Mouse (Mus musculus) yolk sac, embryonic 10.5 days (tissue): ENCODE results near the gene Zfp937.
"Not testable (repeated sequence)": the region's sequence is repeated elsewhere in the genome, so short reads cannot be mapped to it uniquely, and the experiment has no call there.

ENCODE experiments used
- DNase-seq: peaks from one replicate; pipeline ENCODE4 v3.0.0-alpha.2; 2017; ENCODE audit warnings: low spot score

The Zfp937 gene

DNA sequence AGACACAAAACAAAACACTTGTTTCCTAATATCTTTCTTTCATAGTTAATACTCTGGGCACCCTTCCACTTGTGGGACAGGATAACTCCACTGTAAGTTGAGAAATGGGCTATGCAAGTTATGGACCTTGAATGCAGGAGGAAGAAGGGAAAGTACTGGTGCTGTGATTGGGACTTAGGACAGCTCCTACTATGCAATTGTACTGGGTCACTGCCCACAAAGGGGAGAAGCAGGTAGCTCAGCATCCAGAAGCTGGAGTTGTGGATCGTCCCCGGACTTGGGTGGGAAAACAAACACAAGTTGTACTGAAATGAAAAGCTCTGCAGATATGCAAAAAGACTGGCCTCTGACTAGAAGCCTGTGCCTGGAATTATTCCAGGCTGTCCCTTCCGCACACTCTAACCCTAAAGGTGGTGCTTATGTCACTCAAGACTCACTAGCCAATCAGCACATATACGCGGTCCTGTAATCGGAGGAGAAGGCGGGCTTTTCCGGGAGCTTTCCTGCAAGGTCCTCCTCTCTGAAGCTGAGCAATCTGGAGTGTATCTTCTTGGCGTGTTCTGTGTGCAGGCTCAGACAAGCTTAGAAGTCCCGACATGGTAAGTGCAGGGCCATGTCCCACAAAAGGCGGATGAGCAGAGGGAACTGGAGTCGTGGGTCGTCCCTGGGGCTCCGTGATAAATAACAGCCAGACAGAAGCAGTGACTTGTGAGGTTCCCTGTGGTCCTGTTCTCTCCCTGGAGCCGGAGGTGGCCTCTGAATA is at the start of gene Zfp937:
TSS of gene Zfp937 (plus strand) at position 474 of the 763 bp plus-strand sequence.
- DNase-seq = peak; percentile 62

DNA sequence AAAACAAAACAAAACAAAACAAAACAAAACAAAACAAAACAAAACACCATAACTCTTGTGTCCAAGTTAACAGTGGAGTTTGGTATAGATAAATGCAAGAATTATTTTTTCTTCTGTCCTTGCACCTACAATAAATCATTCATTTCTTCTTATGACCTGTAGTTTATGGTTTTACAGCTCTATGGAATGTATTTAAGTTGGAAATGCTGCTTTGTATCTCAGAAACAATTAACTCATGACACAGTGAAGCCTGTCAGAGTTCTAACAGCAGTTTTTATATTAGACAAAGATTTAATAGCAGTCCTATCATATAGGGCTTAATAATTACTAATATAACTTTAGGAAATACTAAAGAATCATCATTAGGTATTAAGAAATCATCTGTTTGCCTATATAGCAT is 44.0 kb upstream of the Zfp937 start:
- DNase-seq = no peak

DNA sequence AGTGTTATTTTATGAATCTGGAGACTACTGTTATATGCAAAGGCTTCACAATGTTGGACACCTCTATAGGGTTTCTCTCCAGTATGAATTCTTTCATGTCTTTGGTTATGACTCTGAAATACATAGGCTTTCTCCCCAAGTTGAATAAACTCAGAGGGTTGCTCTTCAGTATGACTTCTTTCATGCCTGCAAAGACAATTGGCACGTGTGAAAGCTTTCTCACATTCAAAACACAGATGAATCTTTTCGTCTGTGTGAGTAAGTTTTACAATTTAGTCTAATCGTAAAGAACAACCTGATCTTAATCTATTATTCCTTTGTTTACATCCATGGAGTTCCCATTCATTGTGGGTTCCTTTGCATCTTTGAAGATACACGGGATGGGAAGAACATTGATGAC is 38.3 kb upstream of the Zfp937 start, which contains the start of gene Gm10770:
TSS of gene Gm10770 (minus strand) at position 101 of the 400 bp plus-strand sequence.
- DNase-seq = not testable (repeated sequence)

DNA sequence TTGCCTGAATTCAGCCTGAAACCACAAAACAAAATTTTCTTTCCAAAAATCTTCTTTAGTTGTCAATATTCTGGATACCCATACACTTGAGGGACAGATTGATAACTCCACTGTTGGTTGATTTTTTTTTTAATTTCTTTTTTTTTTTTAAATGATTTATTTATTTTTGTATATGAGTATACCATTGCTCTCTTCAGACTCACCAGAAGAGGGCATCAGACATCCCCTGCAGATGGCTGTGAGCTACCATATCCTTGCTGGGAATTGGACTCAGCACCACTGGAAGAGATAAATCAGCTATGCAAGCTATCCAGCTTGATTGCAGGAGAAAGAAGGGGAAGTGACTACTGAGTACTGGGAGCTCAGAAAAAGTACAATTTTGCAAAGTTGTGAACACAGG is 36.8 kb upstream of the Zfp937 start:
- DNase-seq = not testable (repeated sequence)

DNA sequence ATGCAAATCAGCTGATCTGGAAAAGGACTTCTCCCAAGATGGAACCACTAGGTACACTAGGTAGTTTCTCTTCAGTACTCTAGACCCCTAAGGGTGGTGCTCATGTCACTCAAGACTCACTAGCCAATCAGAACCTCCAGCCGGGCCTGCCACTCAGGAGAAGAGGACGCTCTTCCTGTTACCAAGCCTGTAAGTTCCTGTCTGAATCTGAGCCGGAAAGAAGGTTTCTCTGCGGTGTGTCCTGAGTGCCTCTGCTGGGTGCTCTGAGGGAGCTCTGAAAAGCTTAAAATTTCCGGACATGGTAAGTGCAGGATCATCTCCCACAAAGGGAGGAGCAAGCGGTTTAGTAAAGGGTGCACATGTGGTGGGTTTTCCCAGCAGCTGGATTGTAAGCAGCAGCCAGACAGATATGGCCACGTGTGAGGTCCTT is 36.3 kb upstream of the Zfp937 start, which contains the start of gene Gm14139:
TSS of gene Gm14139 (plus strand) at position 186 of the 430 bp plus-strand sequence.
- DNase-seq = peak; percentile 3

DNA sequence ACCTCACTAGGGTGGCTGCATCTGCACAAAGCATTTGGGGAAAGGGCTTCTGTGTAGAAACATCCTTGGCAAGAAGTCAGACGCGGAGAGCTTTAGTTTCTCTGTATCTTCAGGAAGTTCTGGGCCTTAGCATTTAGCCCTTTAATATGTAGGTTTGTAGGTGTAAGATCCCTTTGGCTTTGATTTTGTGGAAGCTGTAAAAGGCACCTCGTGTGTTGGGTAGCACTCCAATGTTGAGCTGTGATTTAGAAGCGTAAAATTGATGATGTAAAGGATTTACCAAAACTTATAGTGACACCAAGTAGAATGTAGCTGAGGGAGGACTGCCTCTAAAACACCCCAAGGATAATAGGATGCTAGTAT is 471 bp downstream of the Zfp937 start:
- DNase-seq = not testable (repeated sequence)

DNA sequence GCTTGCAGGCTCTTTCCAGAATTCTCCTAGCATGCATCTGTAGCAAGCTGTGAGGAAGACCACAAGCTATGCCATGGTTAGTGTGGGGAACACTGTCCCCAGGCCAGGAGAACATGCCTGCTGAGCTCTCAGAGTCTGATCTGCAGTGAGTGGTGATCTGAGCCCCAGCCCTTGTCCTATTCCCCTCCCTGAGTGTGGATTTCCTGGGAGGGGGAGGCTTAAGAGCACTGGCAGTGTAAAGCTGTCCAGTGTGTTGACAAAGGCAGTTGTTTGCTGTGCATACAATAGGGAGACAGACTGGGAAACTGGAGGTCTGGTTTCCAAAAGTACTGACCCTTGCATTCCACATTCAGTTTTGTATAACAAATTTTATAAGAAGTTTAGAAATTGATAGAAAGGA is 5.4 kb downstream of the Zfp937 start:
- not testable (repeated sequence) for DNase-seq

DNA sequence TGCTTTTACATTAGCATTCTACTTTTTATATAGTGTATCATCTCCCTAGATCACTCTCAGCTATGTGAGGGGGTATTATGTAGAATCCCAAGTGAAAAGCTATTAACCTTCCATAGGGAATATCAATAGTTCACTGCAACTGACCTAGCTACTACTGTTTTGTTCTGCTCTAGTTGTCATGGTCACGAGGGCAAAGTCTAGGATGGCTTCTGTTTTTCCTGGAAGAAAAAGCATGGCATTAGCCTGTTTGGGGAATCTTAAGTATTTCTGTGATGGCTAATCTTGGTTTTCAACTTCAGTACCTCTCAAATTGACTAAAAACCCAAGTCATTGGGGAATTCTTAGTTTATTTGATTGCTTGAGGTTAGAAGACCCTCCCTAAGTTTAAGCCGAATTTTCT is 25.3 kb downstream of the Zfp937 start:
- no peak for DNase-seq

DNA sequence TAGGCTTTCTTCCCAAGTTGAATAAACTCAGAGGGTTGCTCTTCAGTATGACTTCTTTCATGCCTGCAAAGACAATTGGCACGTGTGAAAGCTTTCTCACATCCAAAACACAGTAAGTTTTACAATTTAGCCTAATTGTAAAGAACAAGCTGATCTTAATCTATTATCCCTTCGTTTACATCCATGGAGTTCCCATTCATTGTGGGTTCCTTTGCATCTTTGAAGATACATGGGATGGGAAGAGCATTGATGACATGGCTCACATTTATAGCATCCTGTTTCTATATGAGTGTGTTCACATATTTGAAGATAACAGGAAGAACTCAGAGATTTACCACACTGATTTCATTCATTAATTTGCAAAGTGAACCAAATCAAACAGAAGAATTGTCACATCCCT is 37.6 kb downstream of the Zfp937 start, which contains the start of gene Gm21994:
TSS of gene Gm21994 (minus strand) at position 101 of the 400 bp plus-strand sequence.
- not testable (repeated sequence) for DNase-seq

DNA sequence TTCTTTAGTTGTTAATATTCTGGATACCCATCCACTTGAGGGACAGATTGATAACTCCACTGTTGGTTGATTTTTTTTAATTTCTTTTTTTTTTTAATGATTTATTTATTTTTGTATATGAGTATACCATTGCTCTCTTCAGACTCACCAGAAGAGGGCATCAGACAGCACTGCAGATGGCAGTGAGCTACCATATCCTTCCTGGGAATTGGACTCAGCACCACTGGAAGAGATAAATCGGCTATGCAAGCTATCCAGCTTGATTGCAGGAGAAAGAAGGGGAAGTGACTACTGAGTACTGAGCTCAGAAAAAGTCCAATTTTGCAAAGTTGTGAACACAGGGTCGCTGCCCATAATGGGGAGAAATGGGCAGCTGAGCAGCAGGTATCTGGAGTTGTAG is 39.0 kb downstream of the Zfp937 start:
- not testable (repeated sequence) for DNase-seq

DNA sequence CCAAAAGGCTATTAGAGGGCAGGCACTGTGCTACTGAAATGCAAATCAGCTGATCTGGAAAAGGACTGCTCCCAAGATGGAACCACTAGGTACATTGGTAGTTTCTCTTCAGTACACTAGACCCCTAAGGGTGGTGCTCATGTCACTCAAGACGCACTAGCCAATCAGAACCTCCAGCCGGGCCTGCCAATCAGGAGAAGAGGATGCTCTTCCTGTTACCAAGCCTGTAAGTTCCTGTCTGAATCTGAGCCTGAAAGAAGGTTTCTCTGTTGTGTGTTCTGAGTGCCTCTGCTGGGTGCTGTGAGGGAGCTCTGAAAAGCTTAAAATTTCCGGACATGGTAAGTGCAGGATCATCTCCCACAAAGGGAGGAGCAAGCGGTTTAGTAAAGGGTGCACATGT is 39.4 kb downstream of the Zfp937 start, which contains the start of gene Gm14124:
TSS of gene Gm14124 (plus strand) at position 227 of the 400 bp plus-strand sequence.
- DNase-seq = not testable (repeated sequence)
